Mouse (Mus musculus) kidney, embryonic 15.5 days (tissue): Measurements from ENCODE around the gene Cep95. TPM values are rescaled to one million over a fixed set of nuclear protein-coding genes. Genes with fewer than 3 reads are reported as not detected.

Experiments
- ATAC-seq: fragments of 200-750 bp; cut with Nextera tagmentation; replicated peaks from 2 replicates; pipeline ENCODE4 v1.8.0; 2017; ENCODE audit warnings: moderate TSS enrichment; ENCODE audit not compliant: low FRiP score
- H3K27ac ChIP-seq: fragments of 300-500 bp; sonication (generic); 2 replicates; pipeline ENCODE4 v1.5.1; 2015; ENCODE audit warnings: mild to moderate bottlenecking, inconsistent platforms
- H3K27me3 ChIP-seq: fragments of 300-500 bp; sonication (generic); 2 replicates; pipeline ENCODE4 v1.6.1; 2015; ENCODE audit warnings: inconsistent platforms
- H3K36me3 ChIP-seq: fragments of 300-500 bp; sonication (generic); 2 replicates; pipeline ENCODE4 v1.6.1; 2015; ENCODE audit warnings: inconsistent platforms
- H3K4me1 ChIP-seq: fragments of 300-500 bp; sonication (generic); 2 replicates; pipeline ENCODE4 v1.6.1; 2015; ENCODE audit warnings: inconsistent platforms
- H3K4me2 ChIP-seq: fragments of 300-500 bp; sonication (generic); 2 replicates; pipeline ENCODE4 v1.6.1; 2015; ENCODE audit warnings: moderate library complexity, mild to moderate bottlenecking, inconsistent platforms
- H3K4me3 ChIP-seq: fragments of 300-500 bp; sonication (generic); replicated peaks from 2 replicates; pipeline ENCODE4 v1.5.1; 2015; ENCODE audit warnings: mild to moderate bottlenecking, inconsistent platforms
- H3K9ac ChIP-seq: fragments of 300-500 bp; sonication (generic); 2 replicates; pipeline ENCODE4 v1.6.1; 2015; ENCODE audit warnings: mild to moderate bottlenecking, inconsistent platforms
- H3K9me3 ChIP-seq: fragments of 300-500 bp; sonication (generic); replicated peaks from 2 replicates; pipeline ENCODE4 v1.6.1; 2016; ENCODE audit warnings: inconsistent platforms
- WGBS: fragments of 180-500 bp; shearing (Covaris S2); methylation state at CpG from one replicate; pipeline ENCODE4 v1.1.7; 2015; ENCODE audit warnings: mixed read lengths; 5-methylcytosine and 5-hydroxymethylcytosine counted together
- polyA plus RNA-seq: library from polyadenylated mRNA; unstranded; fragments of >200 nt; fragmentation: Nextera tagmentation; extraction: Ambion mirVana; gene quantifications from 2 replicates; pipeline ENCODE4 v1.2.1, GENCODE M21; 2015

Cep95 gene
- polyA plus RNA-seq, 1 experiment from 2014 or later = 21.7 TPM

GRCm38 (mm10) chr11:106755583-106755982, 33.5 kb upstream of the Cep95 start:
- H3K4me2 ChIP-seq = no peak overlapping the region
- H3K9ac ChIP-seq = no peak overlapping the region
- no peaks in the 10 kb centered on the region for H3K27me3 ChIP-seq
- no peaks in the 10 kb centered on the region for H3K9me3 ChIP-seq
- H3K4me3 ChIP-seq = no peak overlapping the region
- no peak overlapping the region for H3K27ac ChIP-seq
- ATAC-seq = no peak
- H3K36me3 ChIP-seq = no peaks in the 10 kb centered on the region
- no peaks in the 10 kb centered on the region for H3K4me1 ChIP-seq
- WGBS = 59% methylated on average over 5 of the region's 5 CpGs

- no peaks in the 10 kb centered on the region for H3K9me3 ChIP-seq
- ATAC-seq = no peak
- H3K27ac ChIP-seq = no peak overlapping the region
- no peaks in the 10 kb centered on the region for H3K27me3 ChIP-seq
- H3K4me1 ChIP-seq = peaks cover 17% of the 10 kb centered on the region
- no peaks in the 10 kb centered on the region for H3K36me3 ChIP-seq
- H3K4me3 ChIP-seq = no peak overlapping the region
- WGBS = 92% methylated on average over 3 of the region's 3 CpGs
- H3K9ac ChIP-seq = no peak overlapping the region
- H3K4me2 ChIP-seq = no peak overlapping the region
Measured at GRCm38 (mm10) chr11:106759028-106759427, 30.0 kb upstream of the Cep95 start.

GRCm38 (mm10) chr11:106760511-106760910, 28.5 kb upstream of the Cep95 start:
- Histone ChIP-seq H3K9me3 (no peaks in the 10 kb centered on the region), H3K4me3 (no peak overlapping the region), H3K27ac (no peak overlapping the region), H3K4me2 (no peak overlapping the region), H3K4me1 (peaks cover 17% of the 10 kb centered on the region), H3K9ac (no peak overlapping the region), H3K36me3 (0 out of 2 replicates have a peak, but pooled peaks cover 8% of the 10 kb centered on the region), H3K27me3 (no peaks in the 10 kb centered on the region)
- ATAC-seq = no peak
- 89% methylated on average over 5 of the region's 5 CpGs for WGBS

GRCm38 (mm10) chr11:106762139-106762799, 26.8 kb upstream of the Cep95 start:
- no peak overlapping the region for H3K9ac ChIP-seq
- H3K27ac ChIP-seq = peak overlapping the region; percentile 91
- peaks cover 17% of the 10 kb centered on the region for H3K4me1 ChIP-seq
- H3K4me2 ChIP-seq = no peak overlapping the region
- H3K27me3 ChIP-seq = no peaks in the 10 kb centered on the region
- H3K36me3 ChIP-seq = peaks cover 24% of the 10 kb centered on the region
- no peak overlapping the region for H3K4me3 ChIP-seq
- whole genome bisulfite sequencing = 18% methylated on average over 5 of the region's 5 CpGs
- ATAC-seq = peak; percentile 84
- no peaks in the 10 kb centered on the region for H3K9me3 ChIP-seq

- Histone ChIP-seq H3K36me3 (peaks cover 29% of the 10 kb centered on the region), H3K9ac (no peak overlapping the region), H3K27me3 (no peaks in the 10 kb centered on the region), H3K4me1 (peaks cover 17% of the 10 kb centered on the region), H3K27ac (peak overlapping the region; percentile 91), H3K4me2 (no peak overlapping the region), H3K9me3 (0 out of 2 replicates have a peak, but pooled peaks cover 3% of the 10 kb centered on the region), H3K4me3 (no peak overlapping the region)
- 72% methylated on average over 9 of the region's 9 CpGs for WGBS
- peak; percentile 34; the same call in 1 of the 2 replicates for ATAC-seq
Measured at GRCm38 (mm10) chr11:106762800-106763185, 26.3 kb upstream of the Cep95 start.

GRCm38 (mm10) chr11:106766611-106767162, 22.4 kb upstream of the Cep95 start:
- Histone ChIP-seq H3K27ac (no peak overlapping the region), H3K9ac (no peak overlapping the region), H3K9me3 (0 out of 2 replicates have a peak, but pooled peaks cover 3% of the 10 kb centered on the region), H3K4me1 (peaks cover 16% of the 10 kb centered on the region), H3K36me3 (peaks cover 68% of the 10 kb centered on the region), H3K4me2 (no peak overlapping the region), H3K27me3 (no peaks in the 10 kb centered on the region), H3K4me3 (no peak overlapping the region)
- 76% methylated on average over 4 of the region's 4 CpGs for WGBS
- ATAC-seq = no peak

- H3K4me3 ChIP-seq = no peak overlapping the region
- H3K27me3 ChIP-seq = no peaks in the 10 kb centered on the region
- 89% methylated on average over 4 of the region's 4 CpGs for WGBS
- ATAC-seq = no peak
- 0 out of 2 replicates have a peak, but pooled peaks cover 3% of the 10 kb centered on the region for H3K9me3 ChIP-seq
- H3K36me3 ChIP-seq = peaks cover 77% of the 10 kb centered on the region
- H3K27ac ChIP-seq = no peak overlapping the region
- H3K4me1 ChIP-seq = peaks cover 8% of the 10 kb centered on the region
- no peak overlapping the region for H3K9ac ChIP-seq
- no peak overlapping the region for H3K4me2 ChIP-seq
Measured at GRCm38 (mm10) chr11:106767516-106767915, 21.5 kb upstream of the Cep95 start.

- Histone ChIP-seq H3K27ac (no peak overlapping the region), H3K4me1 (no peaks in the 10 kb centered on the region), H3K36me3 (peaks cover 97% of the 10 kb centered on the region), H3K9ac (no peak overlapping the region), H3K9me3 (0 out of 2 replicates have a peak, but pooled peaks cover 3% of the 10 kb centered on the region), H3K4me2 (no peak overlapping the region), H3K4me3 (no peak overlapping the region), H3K27me3 (no peaks in the 10 kb centered on the region)
- WGBS = 95% methylated on average over 9 of the region's 9 CpGs
- no peak for ATAC-seq
Measured at GRCm38 (mm10) chr11:106770195-106770974, 18.7 kb upstream of the Cep95 start.

GRCm38 (mm10) chr11:106773061-106773460, 16.0 kb upstream of the Cep95 start:
- 90% methylated on average over 9 of the region's 9 CpGs for WGBS
- H3K4me1 ChIP-seq = peaks cover 8% of the 10 kb centered on the region
- no peak overlapping the region for H3K4me3 ChIP-seq
- peaks cover 93% of the 10 kb centered on the region for H3K36me3 ChIP-seq
- H3K27me3 ChIP-seq = no peaks in the 10 kb centered on the region
- ATAC-seq = no peak
- no peak overlapping the region for H3K27ac ChIP-seq
- H3K9ac ChIP-seq = no peak overlapping the region
- no peaks in the 10 kb centered on the region for H3K9me3 ChIP-seq
- no peak overlapping the region for H3K4me2 ChIP-seq

GRCm38 (mm10) chr11:106776960-106777359, 12.1 kb upstream of the Cep95 start:
- H3K4me1 ChIP-seq = peaks cover 17% of the 10 kb centered on the region
- no peak overlapping the region for H3K9ac ChIP-seq
- no peaks in the 10 kb centered on the region for H3K9me3 ChIP-seq
- H3K27ac ChIP-seq = no peak overlapping the region
- ATAC-seq = no peak
- peaks cover 73% of the 10 kb centered on the region for H3K36me3 ChIP-seq
- WGBS = 85% methylated on average over 4 of the region's 4 CpGs
- no peaks in the 10 kb centered on the region for H3K27me3 ChIP-seq
- H3K4me2 ChIP-seq = no peak overlapping the region
- H3K4me3 ChIP-seq = no peak overlapping the region

- Histone ChIP-seq H3K4me3 (no peak overlapping the region), H3K27ac (no peak overlapping the region), H3K4me2 (peak overlapping the region; percentile 23; the same call in 1 of the 2 replicates), H3K9ac (no peak overlapping the region), H3K9me3 (no peaks in the 10 kb centered on the region), H3K36me3 (peaks cover 73% of the 10 kb centered on the region), H3K4me1 (peaks cover 17% of the 10 kb centered on the region), H3K27me3 (no peaks in the 10 kb centered on the region)
- no peak for ATAC-seq
- WGBS = 92% methylated on average over 3 of the region's 3 CpGs
Measured at GRCm38 (mm10) chr11:106777395-106777794, 11.7 kb upstream of the Cep95 start.

- Histone ChIP-seq H3K27me3 (no peaks in the 10 kb centered on the region), H3K27ac (no peak overlapping the region), H3K4me3 (peak overlapping the region; percentile 89), H3K4me2 (peak overlapping the region; percentile 82), H3K4me1 (peaks cover 17% of the 10 kb centered on the region), H3K36me3 (peaks cover 73% of the 10 kb centered on the region), H3K9ac (no peak overlapping the region), H3K9me3 (no peaks in the 10 kb centered on the region)
- ATAC-seq = no peak
- WGBS = 94% methylated on average over 7 of the region's 7 CpGs
Measured at GRCm38 (mm10) chr11:106778132-106778531, 10.9 kb upstream of the Cep95 start.
